Mouse (Mus musculus): Measurements from ENCODE around the gene Jam3. TPM values are rescaled to one million over a fixed set of nuclear protein-coding genes. Genes with fewer than 3 reads are reported as not detected.

Jam3 gene
- total and polyA plus RNA-seq, 3 experiments = 0.43 TPM; not detected in 2

GRCm38 (mm10) chr9:27092916-27093315 is 62.3 kb downstream of the Jam3 start:
- no peak for DNase-seq (ENCODE audit: low read depth, low spot score)
- Histone ChIP-seq H3K27ac (ENCODE audit: control insufficient read depth, low read depth, low read length) (no peak overlapping the region), H3K9ac (ENCODE audit: control insufficient read depth, low read depth, low read length, poor library complexity, severe bottlenecking) (no peak overlapping the region), H3K4me1 (ENCODE audit: control insufficient read depth in 1 of 2, insufficient read depth in 2 of 2, low read length in 2 of 2) (no peaks in the 10 kb centered on the region), H3K27me3 (ENCODE audit: control insufficient read depth in 1 of 2, insufficient read depth in 2 of 2, low read length in 2 of 2) (no peaks in the 10 kb centered on the region), H3K36me3 (ENCODE audit: control insufficient read depth in 1 of 2, insufficient read depth in 2 of 2, low read length in 2 of 2) (peaks cover 0 to 9% of the 10 kb centered on the region in 2 experiments; a peak in 2 of 4 replicates), H3K4me3 (ENCODE audit: control insufficient read depth in 1 of 2, insufficient read depth in 1 of 2, low read depth in 2 of 2, low read length in 2 of 2) (no peak overlapping the region), H3K9me3 (replicated peaks; ENCODE audit: insufficient read depth, low read length) (no peaks in the 10 kb centered on the region), H3K79me2 (ENCODE audit: control insufficient read depth, insufficient read depth, low read length, poor library complexity) (no peaks in the 10 kb centered on the region)
- TF ChIP-seq MEF2A (IDR thresholded peaks at IDR 0.05; ENCODE audit: extremely low read depth, insufficient replicate concordance, low read depth, low read length, poor library complexity, severe bottlenecking) (no peak), ZMIZ1 (IDR thresholded peaks at IDR 0.05; ENCODE audit: low read depth, low read length) (no peak), SIN3A (IDR thresholded peaks at IDR 0.05; ENCODE audit: low read length) (no peak), MYC (IDR thresholded peaks at IDR 0.05; ENCODE audit: low read depth, low read length) (no peak), KAT2A (conservative IDR thresholded peaks at IDR 0.05; ENCODE audit: low read depth, low read length) (no peak), MAX (IDR thresholded peaks at IDR 0.05; ENCODE audit: low read length) (no peak), ZNF384 (IDR thresholded peaks at IDR 0.05; ENCODE audit: low read depth, low read length) (no peak), MAZ (IDR thresholded peaks at IDR 0.05; ENCODE audit: low read depth, low read length) (no peak), ETS1 (IDR thresholded peaks at IDR 0.05; ENCODE audit: low read depth, low read length) (no peak), MAFK (IDR thresholded peaks at IDR 0.05; ENCODE audit: borderline replicate concordance, low read depth, low read length) (no peak), EP300 (IDR thresholded peaks at IDR 0.05; ENCODE audit: low read depth in 1 of 2, low read length in 2 of 2) (no peak), GATA1 (IDR thresholded peaks at IDR 0.05; ENCODE audit: low read depth, low read length) (no peak), JUND (IDR thresholded peaks at IDR 0.05; ENCODE audit: low read depth, low read length) (no peak), POLR2AphosphoS5 (IDR thresholded peaks at IDR 0.05; ENCODE audit: borderline replicate concordance, low read depth, low read length) (no peak), TAL1 (IDR thresholded peaks at IDR 0.05; ENCODE audit: low read length) (no peak), E2F4 (IDR thresholded peaks at IDR 0.05; ENCODE audit: borderline replicate concordance, low read depth, low read length) (no peak), HCFC1 (IDR thresholded peaks at IDR 0.05; ENCODE audit: low read depth, low read length) (no peak), ELF1 (IDR thresholded peaks at IDR 0.05; ENCODE audit: low read depth, low read length) (no peak), USF1 (IDR thresholded peaks at IDR 0.05; ENCODE audit: low read depth, low read length) (no peak), SMC3 (IDR thresholded peaks at IDR 0.05; ENCODE audit: low read depth, low read length) (no peak)
